Mouse (Mus musculus) stomach, postnatal 0 days (tissue): ENCODE data around the gene Dek.

Experiments
- CTCF ChIP-seq: IDR thresholded peaks from 2 replicates; pipeline ENCODE4 v1.5.1; 2016; ENCODE audit warnings: antibody characterized with exemption, low read depth, mild to moderate bottlenecking, moderate library complexity
- EP300 ChIP-seq: optimal IDR thresholded peaks from 2 replicates; pipeline ENCODE3; 2016; ENCODE audit warnings: antibody characterized with exemption

DNA sequence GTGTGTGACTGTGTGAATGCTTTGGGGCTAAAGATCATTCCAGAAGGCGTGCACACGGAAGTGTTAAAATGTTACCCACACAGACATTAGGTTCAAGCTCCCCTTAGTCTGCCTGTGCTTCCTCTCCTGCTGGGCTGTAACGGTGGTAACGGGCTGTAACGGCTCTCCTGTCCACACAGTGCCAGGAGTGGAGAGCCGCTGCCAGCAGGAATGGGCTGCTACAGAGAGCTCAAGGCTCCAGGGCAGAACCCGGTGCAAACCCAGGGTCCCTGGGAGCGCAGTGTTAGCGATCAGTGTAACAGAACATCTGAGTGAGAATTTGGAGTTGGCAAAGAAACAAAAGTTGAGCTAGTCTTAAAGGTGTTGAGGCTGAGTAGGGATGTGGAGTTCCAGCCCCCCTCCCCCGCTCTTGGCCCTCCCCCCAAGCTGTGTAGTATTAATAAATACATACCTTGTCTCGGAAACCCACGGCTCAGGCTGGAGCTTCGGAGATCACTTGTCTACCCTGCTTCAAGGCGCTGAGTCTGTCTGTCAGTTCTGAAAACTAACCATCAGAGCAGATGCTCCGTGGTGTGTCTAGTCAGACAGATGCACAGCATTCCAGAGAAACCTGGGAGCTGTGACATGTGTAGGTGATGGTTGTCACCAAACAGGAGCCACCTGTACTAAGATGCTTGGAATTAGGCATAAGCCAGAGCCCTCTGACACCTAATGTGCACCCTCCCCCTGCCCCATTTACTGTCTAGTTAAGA, 35.5 kb downstream of the Dek start:
- no peak for TF ChIP-seq EP300
- TF ChIP-seq CTCF, result no peak
